Mouse (Mus musculus): Measurements from ENCODE around the gene Tfr2.

Tfr2 gene

GRCm38 (mm10) chr5:137539291-137539801 lies 30.3 kb upstream of the Tfr2 start:
- DNase-seq = peak; percentile 68 to 76

DNA sequence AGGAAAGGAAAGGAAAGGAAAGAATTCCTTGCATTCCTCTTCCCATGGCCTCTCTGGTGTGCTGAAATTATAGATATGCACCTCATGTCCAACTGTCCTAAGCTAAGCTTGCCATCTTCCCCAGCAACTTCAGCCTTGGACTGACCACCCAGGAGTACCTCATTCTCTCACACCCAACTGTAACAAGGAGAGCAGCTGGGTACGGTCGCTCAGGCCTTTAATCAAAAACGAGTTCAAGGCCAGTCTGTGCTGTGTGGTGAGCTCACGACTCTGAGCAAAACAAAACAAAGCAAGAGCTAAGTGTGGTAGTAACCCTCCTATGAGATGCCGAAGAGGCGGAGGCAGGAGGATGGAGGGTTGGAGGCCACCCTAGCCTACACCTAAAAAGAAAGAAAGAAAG lies 28.6 kb upstream of the Tfr2 start:
- no peak for DNase-seq

DNA sequence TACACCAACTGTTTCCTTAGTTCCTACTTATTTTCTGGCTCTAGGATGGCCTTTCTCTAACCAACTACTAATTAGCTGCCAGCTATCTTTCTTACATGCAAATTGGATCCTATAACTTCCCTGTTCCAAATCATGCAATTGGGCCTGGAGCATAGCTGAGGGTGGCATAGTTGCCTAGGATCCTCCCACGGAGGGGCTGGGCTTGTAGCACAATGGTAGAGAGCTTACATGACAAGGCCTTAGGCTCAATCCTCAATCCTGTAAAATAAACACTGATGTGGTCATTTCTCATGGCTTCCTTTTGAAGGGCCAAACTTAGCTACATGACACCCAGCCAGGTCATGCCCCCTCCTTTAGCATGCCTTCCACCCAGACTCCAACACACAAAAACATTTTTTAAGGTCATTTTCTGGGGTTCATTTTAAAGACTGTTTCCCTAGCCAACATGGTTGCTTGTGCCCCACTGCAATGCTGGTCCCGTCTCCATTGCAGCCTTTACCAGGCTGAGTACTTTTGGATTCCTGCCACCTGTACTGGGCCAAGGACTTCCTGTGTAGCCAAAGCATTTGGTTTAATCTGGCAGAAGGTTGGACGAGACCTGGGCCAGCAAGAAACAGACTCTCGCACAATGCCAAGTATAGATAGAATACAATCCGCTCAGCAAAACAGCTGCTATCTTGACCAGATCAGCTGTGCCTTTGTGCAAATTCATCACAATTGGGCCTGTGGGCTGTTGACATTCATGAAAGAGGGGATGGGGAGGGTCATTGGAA lies 27.7 kb upstream of the Tfr2 start:
- peak; percentile 74 to 84 for DNase-seq

DNA sequence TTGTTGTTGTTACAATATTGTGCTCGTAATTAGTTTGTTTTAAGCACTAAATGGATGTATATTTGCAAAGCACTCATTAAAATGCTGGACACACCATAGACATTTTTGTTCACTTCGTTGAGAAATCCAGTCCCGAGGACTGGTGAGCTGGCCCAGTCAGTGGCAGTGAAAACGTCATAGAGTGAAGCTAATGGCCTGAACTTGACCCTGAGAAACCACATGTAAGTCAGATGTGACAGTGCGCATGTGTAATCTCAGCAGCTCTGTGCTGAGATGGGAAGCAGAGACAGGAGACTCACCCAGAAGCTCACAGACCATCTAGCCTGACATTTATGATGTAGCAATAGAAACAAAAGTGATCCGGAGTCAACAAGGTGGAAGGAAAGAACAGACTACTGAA lies 24.7 kb upstream of the Tfr2 start:
- DNase-seq = no peak

DNA sequence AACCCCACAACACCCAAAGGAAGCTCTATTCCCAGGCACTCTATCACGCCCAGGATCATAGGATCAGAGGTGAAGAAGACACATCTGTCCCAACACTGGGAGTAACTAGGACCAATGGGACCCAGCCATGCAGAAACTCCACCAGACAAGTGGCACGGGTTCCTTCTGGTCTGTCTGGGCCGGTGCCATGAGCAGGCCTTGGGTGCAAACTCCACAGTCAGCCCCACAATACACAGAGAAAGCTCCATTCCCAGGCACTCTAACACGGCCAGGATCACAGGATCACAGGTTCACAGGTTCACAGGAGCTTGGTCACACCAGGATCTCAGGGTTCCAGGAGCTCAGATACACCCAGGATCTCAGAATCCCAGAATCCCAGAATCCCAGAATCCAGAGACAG lies 24.0 kb upstream of the Tfr2 start:
- DNase-seq = no peak

DNA sequence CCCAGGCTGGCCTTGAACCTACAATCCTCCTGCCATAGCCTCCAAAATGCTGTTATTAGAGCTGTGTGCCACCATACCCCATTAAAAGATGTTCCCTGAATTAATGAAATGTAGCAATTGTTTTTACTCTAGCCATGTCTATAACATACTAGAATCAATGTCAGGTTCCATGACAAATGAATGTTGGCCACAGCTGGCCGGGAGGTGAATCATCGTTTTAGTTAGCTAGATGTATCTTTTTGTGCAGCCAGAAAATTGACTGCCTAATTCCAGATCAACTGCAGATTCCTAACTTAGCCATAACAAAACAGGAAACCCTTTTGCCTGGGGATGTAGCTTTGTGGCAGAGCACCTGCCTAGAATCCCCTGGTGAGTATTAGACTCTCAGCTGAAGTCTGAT lies 19.8 kb upstream of the Tfr2 start:
- no peak for DNase-seq

GRCm38 (mm10) chr5:137551119-137551518 lies 18.5 kb upstream of the Tfr2 start:
- peak in 1 of 2 experiments; percentile 54 for DNase-seq

GRCm38 (mm10) chr5:137553000-137553399 lies 16.6 kb upstream of the Tfr2 start:
- DNase-seq = no peak

GRCm38 (mm10) chr5:137553411-137553837 lies 16.2 kb upstream of the Tfr2 start, which contains the start of gene Actl6b:
TSS of gene Actl6b (plus strand) at chr5:137553517.
- peak; percentile 98 for DNase-seq

- peak in 1 of 2 experiments; percentile 32 for DNase-seq
Measured at GRCm38 (mm10) chr5:137553898-137554297, 15.7 kb upstream of the Tfr2 start.

- no peak for DNase-seq
Measured at GRCm38 (mm10) chr5:137561556-137561955, 8.1 kb upstream of the Tfr2 start.

GRCm38 (mm10) chr5:137562965-137563364 lies 6.7 kb upstream of the Tfr2 start:
- no peak for DNase-seq

DNA sequence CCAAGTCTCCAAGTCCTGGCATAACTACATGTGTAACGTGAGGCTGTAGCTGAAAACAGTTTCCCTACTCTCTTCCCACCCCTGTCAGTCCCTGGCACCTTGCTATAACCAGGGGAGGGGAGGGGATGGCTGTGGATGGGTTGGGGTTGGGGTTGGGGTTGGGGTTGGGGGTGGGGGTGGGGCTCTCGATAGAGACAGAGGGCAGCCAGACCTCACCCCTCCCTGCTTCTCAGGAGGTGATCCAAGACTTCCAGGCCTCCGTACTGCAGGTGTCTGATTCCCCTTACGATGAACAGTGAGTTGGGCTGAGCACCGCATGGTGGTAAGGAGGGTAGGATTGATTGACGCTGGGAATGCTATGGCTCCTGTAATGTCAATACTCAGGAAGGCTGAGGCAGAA lies 3.9 kb upstream of the Tfr2 start:
- no peak for DNase-seq

DNA sequence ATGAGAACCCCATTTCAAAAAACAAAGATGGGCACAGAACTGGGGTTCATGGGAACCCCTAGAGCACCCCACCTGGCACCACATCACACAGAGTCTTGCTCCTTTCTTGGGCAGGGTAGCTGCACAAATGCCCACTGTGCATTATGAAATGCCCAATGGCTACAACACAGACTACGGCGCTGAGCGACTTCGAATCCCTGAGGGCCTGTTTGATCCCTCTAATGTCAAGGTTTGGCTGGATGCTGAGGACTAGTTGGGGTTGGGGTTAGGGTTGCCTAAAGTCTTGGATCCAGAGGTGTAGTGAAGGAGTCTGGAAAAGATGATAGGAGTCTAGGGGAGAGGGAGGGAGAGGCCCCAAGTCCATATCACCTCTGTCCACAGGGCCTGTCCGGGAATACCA lies 3.2 kb upstream of the Tfr2 start:
- no peak for DNase-seq

- no peak for DNase-seq
Measured at GRCm38 (mm10) chr5:137568223-137568798, 1.3 kb upstream of the Tfr2 start.

DNA sequence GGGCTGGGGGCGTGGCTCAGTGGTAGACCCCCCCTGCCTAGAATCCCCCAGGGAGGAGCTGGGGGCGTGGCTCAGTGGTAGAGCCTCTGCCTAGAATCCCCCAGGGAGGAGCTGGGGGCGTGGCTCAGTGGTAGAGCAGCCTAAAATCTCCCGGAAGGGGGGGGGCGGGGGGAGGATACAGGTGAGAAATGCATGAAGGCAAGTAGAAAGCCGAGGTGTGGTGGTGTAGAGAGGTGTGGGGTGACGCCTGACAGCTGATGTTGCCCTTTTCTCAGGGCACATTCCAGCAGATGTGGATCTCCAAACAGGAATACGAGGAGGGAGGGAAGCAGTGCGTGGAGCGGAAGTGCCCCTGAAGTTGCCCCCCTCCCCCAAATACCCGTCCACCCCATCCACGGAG lies 609 bp upstream of the Tfr2 start:
- DNase-seq = no peak

- no peak for DNase-seq
Measured at GRCm38 (mm10) chr5:137570181-137570580, 541 bp downstream of the Tfr2 start.

DNA sequence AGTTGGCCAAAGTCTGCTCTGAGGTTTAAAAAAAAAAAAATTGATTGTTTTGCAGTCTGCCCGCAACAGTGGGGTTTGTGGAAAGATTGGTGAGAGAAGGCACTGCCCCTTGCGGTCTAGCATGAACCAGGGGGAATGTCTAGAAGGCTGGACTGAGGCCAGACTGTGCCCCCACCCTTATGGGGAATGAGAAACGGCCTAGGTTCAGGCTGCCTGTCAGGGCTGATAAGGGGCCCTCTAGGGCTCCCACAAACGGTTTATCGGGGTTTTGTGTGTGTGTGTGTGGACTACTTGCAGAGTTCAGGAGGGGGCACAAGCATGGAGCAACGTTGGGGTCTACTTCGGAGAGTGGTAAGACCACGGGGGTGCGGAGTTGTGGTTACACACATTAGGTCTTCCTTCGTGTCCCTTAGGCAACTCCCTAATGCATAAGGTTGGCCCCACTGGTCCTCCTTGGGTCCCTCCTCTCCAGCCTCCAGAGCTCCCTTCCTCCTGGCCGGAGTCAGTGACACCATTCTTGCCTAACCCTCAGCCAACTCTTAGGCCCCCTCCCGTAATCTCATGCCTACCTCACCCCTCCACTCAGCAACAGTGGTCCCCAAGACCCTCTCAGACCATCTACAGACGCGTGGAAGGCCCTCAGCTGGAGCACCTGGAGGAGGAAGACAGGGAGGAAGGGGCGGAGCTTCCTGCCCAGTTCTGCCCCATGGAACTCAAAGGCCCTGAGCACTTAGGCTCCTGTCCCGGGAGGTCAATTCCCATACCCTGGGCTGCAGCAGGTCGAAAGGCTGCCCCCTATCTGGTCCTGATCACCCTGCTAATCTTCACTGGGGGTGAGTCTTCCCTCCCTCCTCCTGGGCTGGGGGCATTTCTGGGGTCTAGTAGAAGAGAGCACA lies 1.3 kb downstream of the Tfr2 start:
- DNase-seq = no peak

GRCm38 (mm10) chr5:137574470-137574901 lies 4.8 kb downstream of the Tfr2 start:
- DNase-seq = peak; percentile 81 to 84

DNA sequence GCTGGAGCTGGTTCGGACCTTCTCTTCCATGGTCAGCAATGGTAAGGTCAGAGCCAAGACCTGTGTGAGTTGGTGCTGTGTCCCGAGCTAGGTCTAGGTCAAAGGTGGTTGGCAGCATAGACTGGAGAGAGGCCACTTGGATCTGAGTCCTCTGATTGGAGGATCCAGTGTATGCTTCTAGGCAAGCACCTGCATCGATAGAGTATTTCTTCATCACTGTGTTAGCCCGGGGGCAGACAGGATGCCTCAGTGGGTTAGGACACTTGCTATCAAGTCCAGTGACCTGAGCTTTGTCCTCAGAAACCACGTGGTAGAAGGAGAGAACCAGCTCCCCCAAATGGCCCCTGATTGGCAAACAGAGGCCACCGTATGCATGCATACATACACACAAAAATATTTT lies 10.6 kb downstream of the Tfr2 start:
- no peak for DNase-seq

DNA sequence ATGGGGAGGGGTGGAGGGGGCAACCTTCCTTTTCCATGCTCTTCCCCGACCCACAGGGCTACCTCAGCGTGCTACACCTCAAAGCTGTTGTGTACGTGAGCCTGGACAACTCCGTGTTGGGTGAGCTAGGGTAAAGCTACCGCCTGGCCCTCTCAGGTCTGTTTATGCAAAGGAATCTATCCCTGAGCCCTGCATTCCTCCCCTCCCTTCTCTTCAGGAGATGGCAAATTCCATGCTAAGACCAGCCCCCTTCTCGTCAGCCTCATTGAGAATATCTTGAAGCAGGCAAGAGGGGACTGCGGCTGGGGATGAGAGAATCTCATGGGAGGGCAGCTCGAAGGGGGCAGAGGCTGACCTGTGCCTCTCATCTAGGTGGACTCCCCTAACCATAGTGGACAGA lies 13.1 kb downstream of the Tfr2 start:
- no peak for DNase-seq

DNA sequence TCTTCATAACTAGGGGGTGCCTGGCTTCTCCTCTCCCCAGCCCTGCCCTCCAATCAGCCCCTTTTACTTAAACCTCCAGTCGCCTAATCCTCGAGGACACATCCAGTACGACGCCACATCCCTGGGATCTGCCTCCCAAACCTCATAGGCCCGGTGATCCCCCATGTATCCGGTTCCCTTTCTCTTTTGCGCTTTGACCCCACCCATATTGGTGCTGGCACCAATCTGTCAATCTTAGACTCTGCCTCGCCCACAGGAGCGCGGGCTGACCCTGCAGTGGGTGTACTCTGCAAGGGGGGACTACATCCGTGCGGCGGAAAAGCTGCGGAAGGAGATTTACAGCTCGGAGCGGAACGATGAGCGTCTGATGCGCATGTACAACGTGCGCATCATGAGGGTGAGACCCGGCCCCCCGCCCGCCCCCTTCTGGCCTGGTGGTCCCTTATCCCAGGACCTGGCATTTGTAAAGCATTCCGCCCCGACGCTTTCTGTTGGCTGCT lies 14.1 kb downstream of the Tfr2 start:
- no peak for DNase-seq

DNA sequence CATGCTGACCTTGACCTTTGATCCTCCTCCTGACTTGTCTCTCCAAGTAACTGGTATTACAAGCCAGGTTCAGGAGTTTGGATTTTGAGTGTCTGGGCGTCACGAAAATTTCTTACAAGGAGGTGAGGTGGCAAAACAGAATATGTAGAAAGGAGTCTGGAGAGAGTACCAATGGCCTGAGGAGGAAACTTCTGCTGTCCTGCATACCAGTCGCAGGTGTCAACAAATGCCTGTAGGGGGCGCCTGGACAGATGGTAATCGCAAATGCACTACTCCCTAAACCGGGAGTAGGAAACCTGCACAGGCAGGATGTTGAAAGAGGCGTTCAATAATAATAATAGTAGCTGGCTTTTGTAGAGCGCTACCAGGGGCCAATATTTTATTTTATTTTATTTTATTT lies 15.3 kb downstream of the Tfr2 start:
- DNase-seq = peak; percentile 82 to 86
